Mouse (Mus musculus) T-cell, adult 66 days (primary cell): ENCODE data around the gene 2310034C09Rik. TPM values are rescaled to one million over a fixed set of nuclear protein-coding genes. Genes with fewer than 3 reads are reported as not detected.

ENCODE experiments used
- total RNA-seq, 2 experiments: library from RNA; stranded (reverse); gene quantifications; 3 replicates in 1 of 2; 4 replicates in 1 of 2; pipeline ENCODE4 v1.2.4; 2023

The 2310034C09Rik gene
- total RNA-seq, result not detected

GRCm38 (mm10) chr16:88758547-88758946 is at the start of gene 2310034C09Rik:
Gene 2310034C09Rik (plus strand): TSS chr16:88758847.

GRCm38 (mm10) chr16:88728812-88729275 is 29.8 kb upstream of the 2310034C09Rik start, which contains the start of gene Krtap13-1:
Gene Krtap13-1 (plus strand): TSS chr16:88728862.

GRCm38 (mm10) chr16:88751535-88751934 is 7.1 kb upstream of the 2310034C09Rik start, which contains the start of gene Krtap13:
Gene Krtap13 (minus strand): TSS chr16:88751635.

GRCm38 (mm10) chr16:88774106-88774505 is 15.5 kb downstream of the 2310034C09Rik start, which contains the start of gene 2310057N15Rik:
Gene 2310057N15Rik (minus strand): TSS chr16:88774206.

GRCm38 (mm10) chr16:88777596-88777995 is 18.9 kb downstream of the 2310034C09Rik start, which contains the start of gene Gm5965:
Gene Gm5965 (plus strand): TSS chr16:88777896.

Other genes starting within 250 kb of the 2310034C09Rik start
- not detected for gene Cldn8, start 195.7 kb upstream of the 2310034C09Rik start, total RNA-seq
- gene Krtap24-1, start 146.6 kb upstream of the 2310034C09Rik start, total RNA-seq, result not detected
- gene 2310079G19Rik, start 131.2 kb upstream of the 2310034C09Rik start, total RNA-seq, result not detected
- not detected for gene Krtap26-1, start 111.1 kb upstream of the 2310034C09Rik start, total RNA-seq
- gene Krtap27-1, start 87.2 kb upstream of the 2310034C09Rik start, total RNA-seq, result not detected
- not detected for gene 2310061N02Rik, start 50.9 kb upstream of the 2310034C09Rik start, total RNA-seq
- not detected for gene Krtap13-1, start 30.0 kb upstream of the 2310034C09Rik start, total RNA-seq
- gene Krtap13, start 7.2 kb upstream of the 2310034C09Rik start, total RNA-seq, result not detected
- gene 2310057N15Rik, start 15.4 kb downstream of the 2310034C09Rik start, total RNA-seq, result not detected
- not detected for gene Gm5965, start 19.0 kb downstream of the 2310034C09Rik start, total RNA-seq
- not detected for gene Gm20741, start 53.4 kb downstream of the 2310034C09Rik start, total RNA-seq
- gene Krtap15, start 61.4 kb downstream of the 2310034C09Rik start, total RNA-seq, result not detected
- not detected for gene Krtap14, start 67.3 kb downstream of the 2310034C09Rik start, total RNA-seq
- gene Krtap19-1, start 110.6 kb downstream of the 2310034C09Rik start, total RNA-seq, result not detected
- not detected for gene Krtap19-2, start 115.4 kb downstream of the 2310034C09Rik start, total RNA-seq
- gene Krtap19-3, start 119.2 kb downstream of the 2310034C09Rik start, total RNA-seq, result not detected
- not detected for gene Krtap19-4, start 126.2 kb downstream of the 2310034C09Rik start, total RNA-seq
- not detected for gene Krtap19-5, start 137.6 kb downstream of the 2310034C09Rik start, total RNA-seq
- not detected for gene Krtap19-9b, start 173.4 kb downstream of the 2310034C09Rik start, total RNA-seq
- not detected for gene Krtap16-3, start 204.0 kb downstream of the 2310034C09Rik start, total RNA-seq